Mouse (Mus musculus) cortical plate, adult 2 months (tissue): ENCODE data around the gene Ins2.

Source experiments
- CTCF ChIP-seq: fragments of 200-500 bp; IDR thresholded peaks from 2 replicates; pipeline ENCODE4 v1.5.1; 2011; ENCODE audit warnings: mild to moderate bottlenecking, control low read depth, low read length; ENCODE audit not compliant: insufficient read depth; ENCODE audit errors: extremely low read depth
- POLR2A ChIP-seq: fragments of 200-500 bp; IDR thresholded peaks from 2 replicates; pipeline ENCODE4 v1.6.1; 2011; ENCODE audit warnings: mild to moderate bottlenecking, low read length, control low read depth; ENCODE audit not compliant: insufficient read depth; ENCODE audit errors: extremely low read depth

- TF ChIP-seq CTCF = no peak
- no peak for TF ChIP-seq POLR2A
Measured at GRCm38 (mm10) chr7:142789667-142790066, 46.5 kb upstream of the Ins2 start.
